ENCODE assay signal across 8 mouse cellular contexts in the genomic region with DNA sequence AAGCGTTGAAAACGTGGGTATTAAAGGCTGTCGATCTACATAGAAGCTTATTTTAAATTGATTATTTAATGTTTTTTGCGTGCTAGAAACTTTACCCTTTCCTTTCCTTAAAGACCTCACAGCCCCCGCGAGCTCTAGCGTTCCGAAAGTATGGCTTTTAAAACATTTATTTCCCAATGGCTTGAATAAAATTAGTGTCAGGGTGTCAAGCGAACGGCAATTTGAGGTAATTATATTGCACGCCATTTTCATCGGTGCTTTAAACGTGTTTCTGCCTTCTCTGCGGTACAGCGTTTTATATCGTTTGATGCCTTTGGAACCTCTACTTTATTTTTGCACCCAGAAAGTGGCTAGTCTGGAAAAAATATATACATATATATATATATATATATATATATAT. TPM values are rescaled to one million over a fixed set of nuclear protein-coding genes. Genes with fewer than 3 reads are reported as not detected.
A peak's percentile ranks its signal among the peaks of the same experiment; 100 is the strongest.
DNase-seq lines count a peak whose midpoint lies in the region; ATAC-seq lines count a peak whose summit lies in the region.
"Had no signal": no experiment of that assay in that cellular context is flagged by ENCODE, and none has a peak within 500 bp of the region (broad histone marks: within the 10 kb centered on the region; RNA-seq: fewer than 3 reads in every experiment).

No protein-coding gene starts in this region.

- H3K36me3 ChIP-seq in kidney, embryonic 16.5 days (ENCODE audit: insufficient read depth, low read length): no peaks in the 10 kb centered on the region
- no peaks in the 10 kb centered on the region for H3K36me3 ChIP-seq in embryonic facial prominence, embryonic 14.5 days (ENCODE audit: control insufficient read depth, insufficient read depth, low read length)
- no peaks in the 10 kb centered on the region for H3K36me3 ChIP-seq in hindbrain, embryonic 12.5 days
- no peaks in the 10 kb centered on the region for H3K36me3 ChIP-seq in midbrain, embryonic 16.5 days (ENCODE audit: control insufficient read depth, insufficient read depth, low read length)

- peaks cover 34% of the 10 kb centered on the region for H3K27me3 ChIP-seq in kidney, embryonic 16.5 days (ENCODE audit: insufficient read depth, low read length)
- H3K27me3 ChIP-seq in embryonic facial prominence, embryonic 14.5 days (replicated peaks; ENCODE audit: control insufficient read depth, insufficient read depth, low read length): peaks cover 43% of the 10 kb centered on the region
- H3K27me3 ChIP-seq in hindbrain, embryonic 12.5 days: no peaks in the 10 kb centered on the region
- H3K27me3 ChIP-seq in midbrain, embryonic 16.5 days (ENCODE audit: control insufficient read depth, insufficient read depth, low read depth, low read length): no peaks in the 10 kb centered on the region

- ATAC-seq in kidney, embryonic 16.5 days (ENCODE audit: low FRiP score, low TSS enrichment): no peak
- no peak for ATAC-seq in embryonic facial prominence, embryonic 14.5 days (ENCODE audit: low read depth)
- ATAC-seq in hindbrain, embryonic 12.5 days (ENCODE audit: low FRiP score): no peak
- no peak for ATAC-seq in midbrain, embryonic 16.5 days
- ATAC-seq in activated CD4-positive, CD25-positive, alpha-beta regulatory T cell, adult 4 months: no peak

- peak overlapping the region; percentile 44 for H3K4me3 ChIP-seq in kidney, embryonic 16.5 days (ENCODE audit: low read length)
- H3K4me3 ChIP-seq in embryonic facial prominence, embryonic 14.5 days (ENCODE audit: low read depth, low read length): peak overlapping the region; percentile 43
- peak overlapping the region; percentile 63 for H3K4me3 ChIP-seq in hindbrain, embryonic 12.5 days
- H3K4me3 ChIP-seq in midbrain, embryonic 16.5 days (ENCODE audit: low read depth, low read length): peak overlapping the region; percentile 65
- H3K4me3 ChIP-seq: megakaryocyte, embryonic 14.5 days had no signal

- WGBS in kidney, embryonic 16.5 days: 16% methylated on average over 16 of the region's 16 CpGs
- WGBS in embryonic facial prominence, embryonic 14.5 days: 15% methylated on average over 16 of the region's 16 CpGs
- WGBS in hindbrain, embryonic 12.5 days: 7% methylated on average over 16 of the region's 16 CpGs
- WGBS in midbrain, embryonic 16.5 days: 3% methylated on average over 16 of the region's 16 CpGs

- H3K4me2 ChIP-seq in kidney, embryonic 16.5 days (replicated peaks; ENCODE audit: low read depth, low read length): peak overlapping the region; percentile 68
- H3K4me2 ChIP-seq in embryonic facial prominence, embryonic 14.5 days (ENCODE audit: low read depth, low read length): peak overlapping the region; percentile 66
- H3K4me2 ChIP-seq in hindbrain, embryonic 12.5 days (replicated peaks): peak overlapping the region; percentile 81
- peak overlapping the region; percentile 87 for H3K4me2 ChIP-seq in midbrain, embryonic 16.5 days (ENCODE audit: low read length)

- no peak overlapping the region for H3K9ac ChIP-seq in kidney, embryonic 16.5 days (replicated peaks; ENCODE audit: low read length)
- H3K9ac ChIP-seq in embryonic facial prominence, embryonic 14.5 days (ENCODE audit: low read depth, low read length): no peak overlapping the region
- 0 out of 2 replicates have a peak overlapping the region, but pooled peaks have one; percentile 49 for H3K9ac ChIP-seq in hindbrain, embryonic 12.5 days
- peak overlapping the region; percentile 76 for H3K9ac ChIP-seq in midbrain, embryonic 16.5 days (ENCODE audit: low read depth, low read length)

- H3K27ac ChIP-seq in kidney, embryonic 16.5 days (ENCODE audit: low read length): no peak overlapping the region
- no peak overlapping the region for H3K27ac ChIP-seq in embryonic facial prominence, embryonic 14.5 days (replicated peaks; ENCODE audit: low read depth, low read length)
- H3K27ac ChIP-seq in hindbrain, embryonic 12.5 days: peak overlapping the region; percentile 93; the same call in 1 of the 2 replicates
- H3K27ac ChIP-seq in midbrain, embryonic 16.5 days (ENCODE audit: low read length): peak overlapping the region; percentile 94

- no peak for DNase-seq in kidney, postnatal 10 days
- DNase-seq in embryonic facial prominence, embryonic 14.5 days (ENCODE audit: low spot score): no peak
- DNase-seq in testis, postnatal 10 days (ENCODE audit: low spot score): no peak

- H3K4me1 ChIP-seq in kidney, embryonic 16.5 days (ENCODE audit: insufficient read depth, low read length): peaks cover 30% of the 10 kb centered on the region
- H3K4me1 ChIP-seq in embryonic facial prominence, embryonic 14.5 days (ENCODE audit: control insufficient read depth, insufficient read depth, low read length): peaks cover 19% of the 10 kb centered on the region
- H3K4me1 ChIP-seq in hindbrain, embryonic 12.5 days: peaks cover 11% of the 10 kb centered on the region
- peaks cover 4% of the 10 kb centered on the region; the same call in 1 of the 2 replicates for H3K4me1 ChIP-seq in midbrain, embryonic 16.5 days (ENCODE audit: control insufficient read depth, insufficient read depth, low read length)

- H3K9me3 ChIP-seq in kidney, embryonic 16.5 days (ENCODE audit: low read length): no peaks in the 10 kb centered on the region
- no peaks in the 10 kb centered on the region for H3K9me3 ChIP-seq in embryonic facial prominence, embryonic 14.5 days (ENCODE audit: control insufficient read depth, low read length)
- no peaks in the 10 kb centered on the region for H3K9me3 ChIP-seq in hindbrain, embryonic 12.5 days (replicated peaks)
- H3K9me3 ChIP-seq in midbrain, embryonic 16.5 days (replicated peaks; ENCODE audit: control insufficient read depth, low read length, poor library complexity, severe bottlenecking): no peaks in the 10 kb centered on the region

RNA-seq across cellular contexts. Expression of gene Slitrk1, which starts 0.4 kb away (rescaled TPM):
- polyA plus RNA-seq in kidney, embryonic 16.5 days (2015; fragmentation: Nextera tagmentation; extraction: Ambion mirVana): 0.79 and 0.94 TPM in 2 replicates
- polyA plus RNA-seq in embryonic facial prominence, embryonic 14.5 days (2014; fragmentation: Nextera tagmentation; extraction: Ambion mirVana): 2.8 and 4.6 TPM in 2 replicates
- polyA plus RNA-seq in hindbrain, embryonic 12.5 days (2016; fragmentation: Nextera tagmentation; extraction: Ambion mirVana): 17.1 and 20.4 TPM in 2 replicates
- polyA plus RNA-seq in midbrain, embryonic 16.5 days (2015; fragmentation: Nextera tagmentation; extraction: Ambion mirVana): 30.4 and 32.3 TPM in 2 replicates
- polyA plus RNA-seq in activated CD4-positive, CD25-positive, alpha-beta regulatory T cell, adult 4 months (2017; shearing (Covaris generic)): under 1 TPM in 1 of 2 experiments, not detected in 1; 0.08 TPM

Comparison
In these comparisons a context has a peak if more than half of its experiments do, and no peak if none do; other contexts are left out.
1. H3K27ac ChIP-seq: peak in hindbrain, embryonic 12.5 days (single experiment) and midbrain, embryonic 16.5 days (single experiment); none in kidney, embryonic 16.5 days (single experiment) and embryonic facial prominence, embryonic 14.5 days (single experiment).
2. H3K9ac ChIP-seq: peak in hindbrain, embryonic 12.5 days (single experiment) and midbrain, embryonic 16.5 days (single experiment); none in kidney, embryonic 16.5 days (single experiment) and embryonic facial prominence, embryonic 14.5 days (single experiment).
3. Peak in every context shown above with its lines, with median percentiles within 50 percentile points of each other: H3K4me2 ChIP-seq and H3K4me3 ChIP-seq.